Mouse (Mus musculus): ENCODE results near the gene Ldb3. TPM values are rescaled to one million over a fixed set of nuclear protein-coding genes. Genes with fewer than 3 reads are reported as not detected.

Gene Ldb3
- polyA plus RNA-seq, 1 experiment = 0.54 TPM

DNA sequence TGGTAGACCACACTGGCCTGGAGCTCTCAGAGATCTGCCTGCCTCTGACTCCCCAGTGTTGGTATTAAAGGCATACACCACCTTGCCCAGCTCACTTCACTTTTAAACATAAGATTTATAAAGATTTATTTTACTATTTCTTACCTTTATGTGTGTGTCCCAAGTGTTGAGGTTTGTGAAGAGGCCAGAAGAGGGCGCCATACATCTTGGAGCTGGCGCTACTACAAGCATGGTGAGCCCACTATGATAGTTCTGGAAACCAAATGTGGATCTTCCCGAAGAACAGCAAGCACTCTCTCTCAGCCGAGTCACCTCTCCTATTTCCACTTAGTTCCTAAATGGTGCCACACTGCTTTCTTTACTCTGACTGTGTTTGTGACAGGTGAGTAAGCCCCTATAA lies 23.7 kb upstream of the Ldb3 start:
- Histone ChIP-seq H3K36me3 (ENCODE audit: control insufficient read depth, insufficient read depth, low read length) (no peaks in the 10 kb centered on the region), H3K4me1 (ENCODE audit: control insufficient read depth, insufficient read depth, low read length) (peaks cover 4% of the 10 kb centered on the region), H3K4me3 (ENCODE audit: control insufficient read depth, low read depth, low read length) (no peak overlapping the region), H3K27ac (ENCODE audit: control insufficient read depth, insufficient read depth, low read depth, low read length) (no peak overlapping the region), H3K27me3 (ENCODE audit: control insufficient read depth, insufficient read depth, low read length) (no peaks in the 10 kb centered on the region)
- TF ChIP-seq POLR2A (IDR thresholded peaks at IDR 0.05; ENCODE audit: control insufficient read depth, low read depth, low read length) = no peak
- peak; percentile 31; the same call in 1 of the 2 replicates for TF ChIP-seq CTCF (IDR thresholded peaks at IDR 0.05; ENCODE audit: control insufficient read depth, insufficient read depth, insufficient replicate concordance, low read depth, low read length)

DNA sequence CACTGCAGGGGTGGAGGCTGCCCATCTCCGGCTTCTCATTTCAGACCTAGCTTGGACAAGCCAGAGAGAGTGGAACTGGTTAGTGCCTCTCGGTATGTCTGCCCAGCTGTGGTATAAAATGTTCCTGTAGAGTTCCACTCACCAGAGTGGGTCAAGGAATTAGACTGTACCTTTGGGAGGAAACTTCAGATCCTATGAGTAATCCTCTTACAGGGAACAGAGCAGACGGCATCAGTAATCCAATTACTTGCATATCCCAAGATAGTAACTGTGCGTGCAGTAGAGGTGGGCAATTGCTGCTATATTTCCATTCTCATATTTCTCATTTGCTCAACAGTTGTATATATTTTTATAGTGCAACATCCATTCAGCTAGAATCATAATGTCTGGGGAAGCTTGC lies 23.1 kb upstream of the Ldb3 start:
- H3K36me3 ChIP-seq (ENCODE audit: control insufficient read depth, insufficient read depth, low read length) = no peaks in the 10 kb centered on the region
- H3K27ac ChIP-seq (ENCODE audit: control insufficient read depth, insufficient read depth, low read depth, low read length) = no peak overlapping the region
- no peak for TF ChIP-seq POLR2A (IDR thresholded peaks at IDR 0.05; ENCODE audit: control insufficient read depth, low read depth, low read length)
- TF ChIP-seq CTCF (IDR thresholded peaks at IDR 0.05; ENCODE audit: control insufficient read depth, insufficient read depth, insufficient replicate concordance, low read depth, low read length) = no peak
- no peaks in the 10 kb centered on the region for H3K27me3 ChIP-seq (ENCODE audit: control insufficient read depth, insufficient read depth, low read length)
- no peak overlapping the region for H3K4me3 ChIP-seq (ENCODE audit: control insufficient read depth, low read depth, low read length)
- peaks cover 4% of the 10 kb centered on the region; the same call in 1 of the 2 replicates for H3K4me1 ChIP-seq (ENCODE audit: control insufficient read depth, insufficient read depth, low read length)

DNA sequence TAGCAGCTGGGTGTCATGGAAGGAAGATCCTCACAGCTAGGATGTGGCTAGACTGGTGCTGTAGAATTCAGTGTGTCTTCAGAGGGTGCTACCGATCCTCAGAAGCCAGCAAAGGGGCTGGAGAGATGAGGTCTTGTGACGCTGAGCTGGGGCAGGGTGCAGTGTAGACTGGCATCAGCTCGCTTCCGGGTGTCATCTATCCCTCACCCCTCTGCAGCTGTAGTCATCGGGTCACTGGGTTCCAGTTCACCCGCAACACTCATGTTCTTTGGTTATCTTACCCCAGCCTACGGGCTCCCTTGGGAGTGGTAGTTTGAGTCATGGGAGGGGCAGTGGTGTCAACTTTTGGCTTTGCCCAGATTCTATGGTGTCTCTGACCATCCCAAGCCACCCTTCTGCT lies 13.4 kb upstream of the Ldb3 start:
- no peaks in the 10 kb centered on the region for H3K4me1 ChIP-seq (ENCODE audit: control insufficient read depth, insufficient read depth, low read length)
- no peaks in the 10 kb centered on the region for H3K36me3 ChIP-seq (ENCODE audit: control insufficient read depth, insufficient read depth, low read length)
- no peak for TF ChIP-seq CTCF (IDR thresholded peaks at IDR 0.05; ENCODE audit: control insufficient read depth, insufficient read depth, insufficient replicate concordance, low read depth, low read length)
- H3K27me3 ChIP-seq (ENCODE audit: control insufficient read depth, insufficient read depth, low read length) = no peaks in the 10 kb centered on the region
- H3K27ac ChIP-seq (ENCODE audit: control insufficient read depth, insufficient read depth, low read depth, low read length) = no peak overlapping the region
- no peak overlapping the region for H3K4me3 ChIP-seq (ENCODE audit: control insufficient read depth, low read depth, low read length)

DNA sequence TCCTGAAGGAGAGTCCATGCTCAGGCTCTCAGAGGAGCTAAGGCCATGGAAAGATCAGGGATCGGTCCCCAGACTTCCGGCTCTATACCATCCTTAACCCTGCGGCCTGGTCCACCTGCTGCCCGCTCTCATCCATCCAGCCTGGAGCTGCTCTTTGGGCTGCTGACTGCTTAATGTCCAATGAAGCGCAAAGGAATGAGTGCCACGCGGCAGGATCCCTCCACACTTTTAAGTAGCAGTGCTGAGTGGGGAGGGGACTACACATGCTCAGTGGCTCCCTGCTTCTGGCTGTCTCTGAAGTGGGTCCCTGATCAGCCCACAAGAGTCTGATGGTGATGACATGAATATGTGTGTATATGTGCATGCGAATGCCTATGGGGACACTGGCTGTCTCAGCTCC lies 11.5 kb upstream of the Ldb3 start, which contains the start of gene Opn4:
Gene Opn4 (minus strand): TSS at position 202 of the 400 bp plus-strand sequence.
- Histone ChIP-seq H3K36me3 (ENCODE audit: control insufficient read depth, insufficient read depth, low read length) (no peaks in the 10 kb centered on the region), H3K27me3 (ENCODE audit: control insufficient read depth, insufficient read depth, low read length) (no peaks in the 10 kb centered on the region), H3K4me3 (ENCODE audit: control insufficient read depth, low read depth, low read length) (no peak within 1 kb of the TSS), H3K4me1 (ENCODE audit: control insufficient read depth, insufficient read depth, low read length) (no peaks in the 10 kb centered on the region), H3K27ac (ENCODE audit: control insufficient read depth, insufficient read depth, low read depth, low read length) (no peak within 1 kb of the TSS)
- TF ChIP-seq CTCF (IDR thresholded peaks at IDR 0.05; ENCODE audit: control insufficient read depth, insufficient read depth, insufficient replicate concordance, low read depth, low read length) = no peak
- TF ChIP-seq POLR2A (IDR thresholded peaks at IDR 0.05; ENCODE audit: control insufficient read depth, low read depth, low read length) = no peak

DNA sequence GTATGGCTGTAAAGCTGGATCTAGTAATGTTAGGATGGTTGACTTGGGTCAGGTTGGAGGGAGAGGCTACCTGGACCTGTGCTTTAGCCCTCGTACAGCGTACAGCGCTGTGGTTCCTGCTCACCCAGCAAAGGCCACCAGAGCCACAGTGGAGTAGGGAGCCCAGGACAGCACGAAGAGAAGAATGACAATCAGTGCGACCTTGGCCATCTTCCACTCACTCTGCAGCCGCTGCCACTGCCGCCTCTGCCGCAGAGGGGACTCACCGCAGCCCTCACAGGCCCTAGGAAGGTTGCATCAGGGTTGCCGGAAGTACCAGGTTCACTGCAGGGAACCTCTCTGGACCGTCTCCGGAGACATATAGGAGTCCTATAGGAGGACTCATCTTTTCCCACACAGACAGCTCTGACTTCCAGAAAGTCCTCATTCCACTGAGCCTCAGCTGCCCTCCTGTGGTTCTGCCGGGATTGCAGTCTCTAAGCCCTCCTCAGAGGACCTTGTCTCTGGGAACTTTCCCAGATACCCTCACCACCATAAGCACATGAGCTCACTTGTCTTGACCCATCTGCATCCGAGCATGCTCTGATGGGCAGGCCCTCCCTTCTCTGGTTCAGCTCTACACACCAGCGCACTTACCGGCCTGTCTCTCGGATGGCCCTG lies 7.2 kb upstream of the Ldb3 start:
- Histone ChIP-seq H3K36me3 (ENCODE audit: control insufficient read depth, insufficient read depth, low read length) (no peaks in the 10 kb centered on the region), H3K27ac (ENCODE audit: control insufficient read depth, insufficient read depth, low read depth, low read length) (no peak overlapping the region), H3K4me1 (ENCODE audit: control insufficient read depth, insufficient read depth, low read length) (peaks cover 15% of the 10 kb centered on the region), H3K27me3 (ENCODE audit: control insufficient read depth, insufficient read depth, low read length) (no peaks in the 10 kb centered on the region), H3K4me3 (ENCODE audit: control insufficient read depth, low read depth, low read length) (no peak overlapping the region)
- TF ChIP-seq POLR2A (IDR thresholded peaks at IDR 0.05; ENCODE audit: control insufficient read depth, low read depth, low read length) (no peak), CTCF (IDR thresholded peaks at IDR 0.05; ENCODE audit: control insufficient read depth, insufficient read depth, insufficient replicate concordance, low read depth, low read length) (no peak)

DNA sequence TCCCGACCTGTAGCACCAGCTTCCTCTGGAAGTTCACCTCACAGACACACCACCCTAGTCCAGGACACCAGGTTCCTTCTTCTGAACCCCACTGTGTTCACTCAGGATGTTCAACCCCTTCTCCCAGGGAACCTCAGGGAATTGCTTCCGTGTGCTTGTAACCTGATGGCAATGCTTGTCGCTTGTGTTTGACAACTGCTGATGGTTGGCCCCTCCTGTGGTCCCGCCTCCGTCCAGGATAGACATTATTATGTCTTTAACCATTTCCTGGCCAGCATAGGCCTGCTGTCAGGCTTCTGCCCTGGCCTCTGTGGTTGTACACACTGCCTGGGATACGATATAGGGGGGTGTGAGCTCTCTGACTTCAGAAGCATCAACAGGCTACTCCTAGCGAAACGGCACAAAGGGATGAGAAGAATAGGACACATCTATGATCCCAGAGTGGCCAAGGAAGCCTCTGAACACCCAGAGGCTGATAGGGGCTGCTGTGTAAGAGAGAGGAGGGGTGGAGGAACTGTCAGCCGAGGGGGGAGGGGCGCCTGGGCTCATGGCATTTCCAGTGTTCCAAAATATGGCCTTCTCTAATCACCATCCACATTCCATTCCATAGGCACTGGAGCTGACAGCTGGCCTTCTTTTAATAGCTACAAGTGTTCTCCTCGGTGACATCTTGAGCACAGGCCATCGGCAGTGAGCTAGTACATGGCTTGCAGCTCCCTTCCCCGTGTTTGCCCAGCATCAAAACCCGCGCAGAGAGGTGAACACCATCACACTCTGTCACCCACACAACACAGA lies 3.5 kb upstream of the Ldb3 start:
- Histone ChIP-seq H3K4me3 (ENCODE audit: control insufficient read depth, low read depth, low read length) (no peak overlapping the region), H3K36me3 (ENCODE audit: control insufficient read depth, insufficient read depth, low read length) (no peaks in the 10 kb centered on the region), H3K4me1 (ENCODE audit: control insufficient read depth, insufficient read depth, low read length) (peaks cover 15% of the 10 kb centered on the region), H3K27me3 (ENCODE audit: control insufficient read depth, insufficient read depth, low read length) (no peaks in the 10 kb centered on the region), H3K27ac (ENCODE audit: control insufficient read depth, insufficient read depth, low read depth, low read length) (no peak overlapping the region)
- no peak for TF ChIP-seq POLR2A (IDR thresholded peaks at IDR 0.05; ENCODE audit: control insufficient read depth, low read depth, low read length)
- TF ChIP-seq CTCF (IDR thresholded peaks at IDR 0.05; ENCODE audit: control insufficient read depth, insufficient read depth, insufficient replicate concordance, low read depth, low read length) = no peak

DNA sequence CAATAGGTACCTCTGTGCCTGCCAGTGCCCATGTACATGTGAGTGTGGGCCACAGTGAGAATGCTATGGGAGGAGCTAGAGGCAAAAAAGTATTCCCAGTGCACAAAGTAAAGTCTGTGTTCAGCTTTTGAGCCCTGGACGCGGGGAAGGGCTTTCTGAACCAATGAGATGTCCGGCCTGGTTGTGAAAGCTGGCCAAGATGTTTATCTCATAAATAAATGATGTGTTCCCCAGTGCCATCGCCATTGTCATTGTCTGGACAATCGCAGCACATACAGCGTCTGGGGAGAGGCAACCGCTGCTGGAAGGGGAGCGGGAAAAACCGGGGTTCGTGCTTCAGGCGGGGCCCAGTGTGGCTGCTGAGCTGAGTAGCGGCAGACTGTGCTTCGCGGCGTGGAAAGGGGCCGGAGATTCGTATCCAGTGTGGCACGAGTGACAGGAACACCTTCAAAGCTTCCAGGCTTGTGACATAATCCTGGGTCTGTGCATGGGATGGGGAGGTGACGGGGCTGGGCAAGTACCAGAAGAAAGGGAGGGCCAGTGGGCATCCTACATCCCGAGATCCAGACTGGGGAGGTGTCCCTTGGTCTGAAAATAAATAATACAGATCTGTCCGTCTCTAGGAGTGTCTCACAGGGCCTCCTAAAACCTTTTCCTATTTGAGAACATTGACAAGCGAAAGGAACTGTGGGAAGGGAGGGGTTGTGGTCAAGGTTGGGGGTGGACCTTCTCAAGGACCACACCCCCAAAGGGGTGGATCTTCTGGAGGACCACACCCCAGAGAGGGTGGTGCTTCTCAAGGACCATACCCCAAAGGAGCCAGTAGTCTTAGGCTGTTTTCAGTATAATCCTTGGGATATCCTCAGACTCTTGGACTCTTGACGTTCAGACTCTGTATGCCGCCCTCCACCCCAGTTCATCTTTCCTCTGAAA lies 2.5 kb upstream of the Ldb3 start:
- no peak overlapping the region for H3K27ac ChIP-seq (ENCODE audit: control insufficient read depth, insufficient read depth, low read depth, low read length)
- no peak overlapping the region for H3K4me3 ChIP-seq (ENCODE audit: control insufficient read depth, low read depth, low read length)
- H3K27me3 ChIP-seq (ENCODE audit: control insufficient read depth, insufficient read depth, low read length) = no peaks in the 10 kb centered on the region
- no peak for TF ChIP-seq POLR2A (IDR thresholded peaks at IDR 0.05; ENCODE audit: control insufficient read depth, low read depth, low read length)
- H3K36me3 ChIP-seq (ENCODE audit: control insufficient read depth, insufficient read depth, low read length) = no peaks in the 10 kb centered on the region
- H3K4me1 ChIP-seq (ENCODE audit: control insufficient read depth, insufficient read depth, low read length) = peaks cover 15% of the 10 kb centered on the region

All from testis, adult 2 months (tissue).